In the genomic region with DNA sequence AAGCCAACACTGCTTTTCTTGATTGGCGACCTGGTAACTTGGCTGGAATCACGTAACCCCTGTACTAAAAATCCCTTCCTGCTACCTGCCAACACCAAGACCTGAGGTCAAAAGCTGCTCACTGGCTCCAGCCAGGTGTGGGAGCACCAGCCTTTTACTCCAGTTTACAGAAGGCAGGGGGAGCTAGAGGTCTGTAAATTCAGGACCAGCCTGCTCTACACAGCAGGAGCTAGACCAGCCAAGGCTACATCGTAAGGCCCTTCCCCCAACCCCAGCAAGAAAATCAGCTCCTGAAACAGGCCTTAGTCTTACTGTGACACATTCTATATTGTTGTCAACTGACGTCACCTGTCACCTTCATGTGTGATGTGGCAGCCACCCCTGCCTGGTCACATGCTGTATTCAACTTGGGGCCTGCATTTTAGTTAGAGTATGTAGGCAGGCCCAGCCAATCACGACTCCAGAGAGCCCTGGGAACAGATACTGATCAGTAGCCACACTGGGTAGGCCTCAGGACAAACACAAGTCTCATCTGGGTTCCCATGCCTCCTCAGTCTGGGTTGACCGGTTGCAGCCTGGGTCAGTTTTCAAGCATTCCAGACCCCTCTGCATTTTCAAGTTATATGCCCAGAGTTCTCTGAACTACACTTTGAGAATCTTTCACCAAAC, we compare ENCODE assay signal across 18 mouse cellular contexts. TPM values are rescaled to one million over a fixed set of nuclear protein-coding genes. Genes with fewer than 3 reads are reported as not detected.
DNase-seq lines count a peak whose midpoint lies in the region; ATAC-seq lines count a peak whose summit lies in the region.
"Had no signal": no experiment of that assay in that cellular context is flagged by ENCODE, and none has a peak within 500 bp of the region (broad histone marks: within the 10 kb centered on the region; RNA-seq: fewer than 3 reads in every experiment).

No protein-coding gene starts in this region.

- no peaks in the 10 kb centered on the region for H3K27me3 ChIP-seq in kidney, embryonic 15.5 days
- H3K27me3 ChIP-seq in kidney, embryonic 14.5 days (ENCODE audit: control insufficient read depth, insufficient read depth, low read length) = no peaks in the 10 kb centered on the region
- no peaks in the 10 kb centered on the region for H3K27me3 ChIP-seq in heart, embryonic 10.5 days (ENCODE audit: insufficient read depth, poor library complexity, severe bottlenecking)
- H3K27me3 ChIP-seq: midbrain, embryonic 15.5 days; neural tube, embryonic 15.5 days had no signal

- peak; percentile 51 to 52 for DNase-seq in B cell, adult 2 months
- DNase-seq in ZHBTc4 (ENCODE audit: low read depth, low spot score) = peak; percentile 84
- DNase-seq in natural killer cell, adult 2 months (ENCODE audit: low spot score in 2 of 2) = peak; percentile 78 to 91
- DNase-seq in heart, embryonic 10.5 days (ENCODE audit: low spot score) = no peak
- DNase-seq in adrenal gland, postnatal 10 days = no peak
- no peak for DNase-seq in frontal cortex, adult 2 months (ENCODE audit: extremely low spot score in 1 of 2, low spot score in 1 of 2)
- DNase-seq: cerebellum, postnatal 25 days; gastrocnemius, postnatal 14 days; lung, postnatal 14 days; right cerebral cortex, postnatal 25 days had no signal

- H3K9me3 ChIP-seq in kidney, embryonic 15.5 days (replicated peaks) = no peaks in the 10 kb centered on the region
- no peaks in the 10 kb centered on the region for H3K9me3 ChIP-seq in kidney, embryonic 14.5 days (ENCODE audit: control insufficient read depth, low read length)
- no peaks in the 10 kb centered on the region for H3K9me3 ChIP-seq in heart, embryonic 10.5 days
- H3K9me3 ChIP-seq: midbrain, embryonic 15.5 days; neural tube, embryonic 15.5 days had no signal

- peak; percentile 57; the same call in 1 of the 2 replicates for ATAC-seq in kidney, embryonic 15.5 days (replicated peaks; ENCODE audit: low FRiP score)
- ATAC-seq in kidney, embryonic 14.5 days (ENCODE audit: low FRiP score, low TSS enrichment) = no peak
- ATAC-seq: forebrain, embryonic 14.5 days; inflammation-experienced regulatory T-cells, adult 6 months; midbrain, embryonic 15.5 days had no signal

- peaks cover 11% of the 10 kb centered on the region; the same call in 1 of the 2 replicates for H3K4me1 ChIP-seq in kidney, embryonic 15.5 days
- no peaks in the 10 kb centered on the region for H3K4me1 ChIP-seq in kidney, embryonic 14.5 days (ENCODE audit: control insufficient read depth, insufficient read depth, low read length)
- 0 out of 2 replicates have a peak, but pooled peaks cover 6% of the 10 kb centered on the region for H3K4me1 ChIP-seq in heart, embryonic 10.5 days
- H3K4me1 ChIP-seq: midbrain, embryonic 15.5 days; neural tube, embryonic 15.5 days had no signal

- 71% methylated on average over 6 of the region's 6 CpGs for WGBS in kidney, embryonic 15.5 days
- WGBS in kidney, embryonic 14.5 days = 78% methylated on average over 6 of the region's 6 CpGs
- 73% methylated on average over 6 of the region's 6 CpGs for WGBS in heart, embryonic 10.5 days

- H3K4me2 ChIP-seq in kidney, embryonic 15.5 days = no peak overlapping the region
- H3K4me2 ChIP-seq in kidney, embryonic 14.5 days (replicated peaks; ENCODE audit: low read depth, low read length) = no peak overlapping the region
- H3K4me2 ChIP-seq: midbrain, embryonic 15.5 days; neural tube, embryonic 15.5 days had no signal

- H3K9ac ChIP-seq in kidney, embryonic 15.5 days = no peak overlapping the region
- H3K9ac ChIP-seq in kidney, embryonic 14.5 days (ENCODE audit: low read depth, low read length) = no peak overlapping the region
- H3K9ac ChIP-seq: midbrain, embryonic 15.5 days; neural tube, embryonic 15.5 days had no signal

- no peak overlapping the region for H3K4me3 ChIP-seq in kidney, embryonic 15.5 days (replicated peaks)
- H3K4me3 ChIP-seq in kidney, embryonic 14.5 days (ENCODE audit: low read length) = no peak overlapping the region
- H3K4me3 ChIP-seq in heart, embryonic 10.5 days = no peak overlapping the region
- H3K4me3 ChIP-seq: midbrain, embryonic 15.5 days; neural tube, embryonic 15.5 days had no signal

- peaks cover 13% of the 10 kb centered on the region for H3K36me3 ChIP-seq in kidney, embryonic 15.5 days
- H3K36me3 ChIP-seq in kidney, embryonic 14.5 days (ENCODE audit: control insufficient read depth, insufficient read depth, low read length) = no peaks in the 10 kb centered on the region; the same call in 1 of the 2 replicates
- H3K36me3 ChIP-seq in heart, embryonic 10.5 days = peaks cover 11% of the 10 kb centered on the region; the same call in 1 of the 2 replicates

- peak overlapping the region; percentile 51; the same call in 1 of the 2 replicates for H3K27ac ChIP-seq in kidney, embryonic 15.5 days
- H3K27ac ChIP-seq in kidney, embryonic 14.5 days (ENCODE audit: low read depth, low read length) = no peak overlapping the region
- H3K27ac ChIP-seq in heart, embryonic 10.5 days = no peak overlapping the region
- H3K27ac ChIP-seq: midbrain, embryonic 15.5 days; neural tube, embryonic 15.5 days had no signal

RNA-seq across cellular contexts. Expression of a gene that starts 34.6 kb away (rescaled TPM):
- 25.3 and 29.9 TPM in 2 replicates for polyA plus RNA-seq in kidney, embryonic 15.5 days (2015; fragmentation: Nextera tagmentation; extraction: Ambion mirVana)
- polyA plus RNA-seq in kidney, embryonic 14.5 days (2014; fragmentation: Nextera tagmentation; extraction: Ambion mirVana) = 18.9 and 30.5 TPM in 2 replicates
- polyA plus RNA-seq in heart, embryonic 10.5 days (2016; fragmentation: Nextera tagmentation; extraction: Ambion mirVana) = 17.0 and 21.6 TPM in 2 replicates
- 10 to 100 TPM in 1 of 2 experiments, 1 to 10 TPM in 1; 7.9 to 10.9 TPM for total RNA-seq in adrenal gland, postnatal 10 days (2021)
- 33.9 and 35.5 TPM in 2 replicates for polyA plus RNA-seq in frontal cortex, adult 2 months (2012; rRNA removed)

RNA-seq across cellular contexts. Expression of a gene that starts 55.7 kb away (rescaled TPM):
- not detected in 2 replicates for polyA plus RNA-seq in kidney, embryonic 15.5 days (2015; fragmentation: Nextera tagmentation; extraction: Ambion mirVana)
- polyA plus RNA-seq in kidney, embryonic 14.5 days (2014; fragmentation: Nextera tagmentation; extraction: Ambion mirVana) = 0.53 and 0.76 TPM in 2 replicates
- polyA plus RNA-seq in heart, embryonic 10.5 days (2016; fragmentation: Nextera tagmentation; extraction: Ambion mirVana) = 0.24 TPM in 1 of 2 replicates, not detected in the other
- total RNA-seq in adrenal gland, postnatal 10 days (2021) = 1 to 10 TPM; 1.3 to 2.7 TPM
- 1.3 and 1.7 TPM in 2 replicates for polyA plus RNA-seq in frontal cortex, adult 2 months (2012; rRNA removed)
- polyA plus RNA-seq: heart, embryonic 14.5 days; inflammation-experienced regulatory T-cells, adult 6 months; limb, embryonic 11.5 days had no signal

Comparison
In these comparisons a context has a peak if more than half of its experiments do, and no peak if none do; other contexts are left out.
1. DNase-seq: peak in B cell, adult 2 months (2 of 2), ZHBTc4 (single experiment) and natural killer cell, adult 2 months (2 of 2); none in heart, embryonic 10.5 days (single experiment), adrenal gland, postnatal 10 days (single experiment) and frontal cortex, adult 2 months (0 of 2).